In the genomic region with DNA sequence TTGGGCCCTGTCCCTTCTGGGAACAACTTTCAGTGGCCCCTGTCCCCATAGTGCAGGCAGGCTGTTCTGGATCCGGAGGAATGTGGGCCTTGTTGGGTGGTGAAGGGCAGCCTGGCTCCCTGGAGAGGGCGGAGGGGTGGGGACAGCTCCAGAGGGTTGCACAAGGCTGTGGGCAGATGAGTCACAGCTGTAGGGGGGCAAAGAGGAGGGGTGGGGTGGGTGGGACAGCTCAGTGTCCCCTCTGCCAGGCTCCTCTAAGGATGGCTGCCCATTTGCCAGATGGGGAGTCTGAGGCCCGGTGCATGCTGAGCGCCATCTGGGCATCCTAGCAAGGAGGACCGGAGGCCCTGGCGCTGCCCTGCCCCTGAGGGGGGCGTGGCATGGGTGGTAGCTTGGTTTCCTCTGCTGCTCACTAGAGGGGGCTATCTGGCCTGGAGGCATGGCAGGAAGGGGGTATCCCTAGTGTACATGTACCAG, we compare ENCODE assay signal across 1 mouse cellular context.
TF ChIP-seq lines count a peak whose summit lies in the region.

No protein-coding gene starts in this region.

TF ChIP-seq in myocyte, 11 proteins besides CTCF, POLR2A, EP300 and RAD21:
- TF ChIP-seq SRF (IDR thresholded peaks at IDR 0.05; ENCODE audit: control insufficient read depth, insufficient read length, low read depth): no peak
- no peak for TF ChIP-seq TCF12 (IDR thresholded peaks at IDR 0.05; ENCODE audit: insufficient read depth, poor library complexity, severe bottlenecking)
- TF ChIP-seq MYOG (IDR thresholded peaks at IDR 0.05; ENCODE audit: control insufficient read depth in 1 of 3, insufficient read depth in 1 of 3, insufficient read length in 2 of 3, low read depth in 2 of 3): peak in 1 of 3 experiments; percentile 60
- TF ChIP-seq MAX (IDR thresholded peaks at IDR 0.05; ENCODE audit: low read depth): no peak
- TF ChIP-seq TCF3 (IDR thresholded peaks at IDR 0.05; ENCODE audit: insufficient read length, low read depth): no peak
- no peak for TF ChIP-seq USF1 (IDR thresholded peaks at IDR 0.05; ENCODE audit: low read depth)
- TF ChIP-seq REST (IDR thresholded peaks at IDR 0.05; ENCODE audit: insufficient read depth, insufficient read length): no peak
- TF ChIP-seq MYOD1 (IDR thresholded peaks at IDR 0.05; ENCODE audit: control insufficient read depth in 1 of 3, insufficient read length in 2 of 3, low read depth in 2 of 3): peak in 1 of 3 experiments; percentile 51
- peak; percentile 93 for TF ChIP-seq CEBPB (IDR thresholded peaks at IDR 0.05; ENCODE audit: insufficient read depth, poor library complexity, severe bottlenecking)
- no peak for TF ChIP-seq E2F4 (IDR thresholded peaks at IDR 0.05; ENCODE audit: insufficient read depth)
- TF ChIP-seq POLR2AphosphoS2 (IDR thresholded peaks at IDR 0.05; ENCODE audit: insufficient read length, low read depth): no peak
TF ChIP-seq in myocyte: peak in this region for 3.
